Mouse (Mus musculus): Measurements from ENCODE around the gene Dnase1.
A peak's percentile ranks its signal among the peaks of the same experiment; 100 is the strongest.
"Not testable (repeated sequence)": the region's sequence is repeated elsewhere in the genome, so short reads cannot be mapped to it uniquely, and the experiment has no call there.

Dnase1 gene

DNA sequence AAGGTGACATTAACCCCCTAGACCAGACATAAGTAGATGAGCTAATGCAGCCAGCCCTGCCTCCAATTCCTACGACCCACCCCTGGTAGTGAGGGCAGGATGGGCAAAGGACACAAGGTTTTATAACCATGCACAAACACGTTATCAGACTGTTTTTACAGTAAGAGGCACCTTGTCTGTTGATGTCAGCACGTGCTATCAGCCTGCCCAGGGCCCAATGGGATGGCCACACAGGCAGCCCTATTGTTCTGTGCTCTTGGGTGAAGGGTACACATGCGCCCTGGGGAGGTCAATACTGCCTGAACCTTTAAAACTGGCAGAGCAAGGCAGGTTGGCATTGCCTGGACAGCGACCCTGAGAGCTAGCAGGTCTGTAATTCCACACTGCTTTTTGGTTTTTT is at the start of gene Dnase1:
Gene Dnase1 (plus strand): TSS at position 136 of the 400 bp plus-strand sequence.
- no peak for DNase-seq

DNA sequence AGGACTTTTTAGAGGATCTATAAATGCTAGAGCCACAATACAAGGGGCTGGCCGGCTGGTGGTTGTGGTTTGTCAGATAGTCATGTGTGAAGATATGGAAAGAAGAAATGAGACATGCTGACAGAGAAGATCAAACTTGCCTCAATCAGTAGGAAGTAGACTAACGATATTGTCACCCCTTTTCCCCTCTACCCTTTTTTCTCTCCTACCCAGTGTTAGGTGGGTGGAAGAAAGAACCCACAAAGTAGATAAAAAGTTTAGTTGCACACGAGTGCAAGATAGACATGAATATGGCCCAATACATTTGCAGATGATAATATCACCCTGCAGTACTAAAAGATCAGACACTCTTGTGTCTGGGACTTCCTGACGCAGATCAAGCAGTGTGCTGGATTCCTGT is 48.3 kb upstream of the Dnase1 start:
- DNase-seq: no peak

DNA sequence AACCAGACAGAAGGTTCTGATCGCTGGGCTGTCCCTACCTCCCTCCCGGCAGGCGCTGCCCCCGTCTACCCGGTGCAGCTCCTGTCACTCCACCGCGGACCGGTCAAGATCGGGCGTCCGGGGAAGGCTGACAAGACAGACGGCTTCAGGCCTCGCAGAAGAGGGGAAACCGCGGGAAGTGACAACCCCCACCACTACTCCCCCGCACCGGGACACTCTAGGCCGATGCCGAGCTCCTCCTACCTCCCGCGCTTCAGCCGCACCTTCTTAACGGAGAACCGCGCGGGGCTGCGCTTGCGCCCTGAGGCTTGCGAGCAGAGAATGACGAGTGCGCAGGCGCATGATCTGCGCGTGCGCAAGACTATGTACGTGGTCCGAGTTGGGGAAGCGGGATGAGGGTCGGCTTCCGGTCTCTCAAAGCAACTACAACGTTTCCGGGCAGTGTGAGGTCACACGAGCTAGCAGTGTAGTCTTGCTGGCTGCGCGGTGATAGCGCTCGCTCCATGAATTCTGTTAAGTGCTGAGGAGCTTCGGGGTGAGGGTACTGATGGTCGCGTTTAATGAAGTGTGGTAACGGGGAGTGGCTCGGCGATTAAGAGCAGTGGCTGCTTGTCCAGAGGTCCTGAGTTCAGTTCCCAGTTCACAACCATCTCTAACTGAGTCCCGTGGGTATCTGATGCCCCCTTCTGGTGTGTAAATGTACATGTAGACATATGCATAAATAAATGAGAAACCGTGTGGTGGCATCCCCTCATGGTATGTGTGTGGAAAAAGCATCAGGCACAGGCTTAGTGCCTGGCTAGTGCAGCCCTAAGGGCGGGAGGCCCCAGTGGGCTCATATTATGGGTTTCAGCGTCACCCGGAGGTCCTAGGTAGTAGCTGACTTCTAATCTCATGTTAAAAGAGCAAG is 33.0 kb upstream of the Dnase1 start, which contains the start of gene Slx4:
Gene Slx4 (minus strand): TSS at position 282 of the 910 bp plus-strand sequence.
- peak; percentile 96 for DNase-seq

DNA sequence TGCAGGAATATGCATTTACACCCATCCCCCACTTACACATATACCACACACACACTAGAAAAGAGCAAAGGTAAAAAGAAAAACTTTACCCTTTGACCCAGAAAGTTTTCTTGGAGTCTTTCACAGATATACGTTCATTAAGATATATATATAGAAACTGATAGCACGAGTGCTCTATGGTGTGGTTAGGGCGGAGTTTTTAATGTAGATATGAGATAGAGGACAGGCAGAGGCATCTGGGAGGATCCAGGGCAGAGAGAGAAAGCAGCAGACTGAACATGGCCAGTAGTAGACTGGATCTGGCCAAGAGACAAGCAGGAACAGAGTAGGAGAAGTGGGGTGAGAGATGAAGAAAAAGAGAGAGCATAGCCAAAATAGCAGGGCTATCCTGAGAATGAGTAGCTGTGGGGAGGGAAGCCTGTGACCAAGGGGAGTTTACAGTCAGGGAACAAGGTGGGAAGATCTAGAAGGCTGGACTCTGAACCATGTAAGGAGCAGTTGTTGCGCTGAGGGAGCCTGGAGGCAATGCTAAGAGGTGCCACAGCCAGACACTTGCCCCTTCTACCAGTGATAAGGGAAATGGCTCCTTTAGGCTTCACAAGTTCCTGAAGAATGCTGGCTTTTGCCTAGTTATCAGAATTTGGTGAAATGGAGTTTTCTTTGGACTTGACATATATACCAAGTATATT is 23.7 kb upstream of the Dnase1 start:
- DNase-seq: no peak

DNA sequence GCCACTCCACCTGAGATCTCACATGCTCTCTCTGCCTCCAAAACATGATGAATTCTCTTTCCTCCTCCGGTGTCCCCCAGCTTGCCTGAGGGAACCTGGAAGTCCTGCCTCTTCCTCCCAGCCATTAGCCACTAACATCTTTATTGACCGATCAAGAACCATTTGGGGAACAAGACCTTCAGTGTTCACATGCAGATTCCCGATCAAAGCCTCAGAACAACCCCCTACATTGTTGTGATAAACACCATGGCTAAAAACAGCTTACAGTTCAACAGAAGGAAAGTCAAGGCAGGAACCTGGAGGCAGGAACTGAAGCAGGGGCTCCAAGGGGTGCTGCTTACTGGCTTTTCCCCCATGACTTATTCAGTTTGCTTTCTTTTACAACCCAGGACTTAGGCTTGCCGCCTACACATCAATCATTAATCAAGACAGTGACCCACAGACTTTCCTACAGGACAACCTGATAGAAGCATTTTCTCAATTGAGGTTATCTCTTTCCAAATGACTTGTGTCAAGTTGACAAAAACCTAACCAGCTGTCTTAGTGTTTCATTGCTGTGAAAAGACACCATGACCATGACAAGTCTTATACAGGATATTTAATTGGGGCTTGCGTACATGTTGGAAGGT is 22.6 kb upstream of the Dnase1 start:
- no peak for DNase-seq

DNA sequence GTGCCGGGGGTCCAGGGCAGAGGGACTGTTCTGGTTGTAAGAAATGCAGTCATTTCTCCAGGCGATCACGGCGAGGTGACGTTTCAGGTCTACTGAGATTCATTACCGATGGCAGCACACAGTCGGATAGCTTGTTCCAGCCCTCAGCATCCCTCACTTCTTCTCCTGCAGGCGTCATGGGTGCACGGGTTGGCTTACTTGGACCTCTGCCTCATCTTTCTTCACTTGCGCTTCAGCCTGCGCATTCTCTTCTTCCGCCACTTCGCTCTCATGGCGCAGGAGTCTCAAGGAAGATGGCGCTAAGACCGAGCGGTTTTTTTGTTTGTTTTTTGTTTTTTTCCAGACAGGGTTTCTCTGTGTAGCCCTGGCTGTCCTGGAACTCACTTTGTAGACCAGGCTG is 20.0 kb upstream of the Dnase1 start:
- DNase-seq: not testable (repeated sequence)

DNA sequence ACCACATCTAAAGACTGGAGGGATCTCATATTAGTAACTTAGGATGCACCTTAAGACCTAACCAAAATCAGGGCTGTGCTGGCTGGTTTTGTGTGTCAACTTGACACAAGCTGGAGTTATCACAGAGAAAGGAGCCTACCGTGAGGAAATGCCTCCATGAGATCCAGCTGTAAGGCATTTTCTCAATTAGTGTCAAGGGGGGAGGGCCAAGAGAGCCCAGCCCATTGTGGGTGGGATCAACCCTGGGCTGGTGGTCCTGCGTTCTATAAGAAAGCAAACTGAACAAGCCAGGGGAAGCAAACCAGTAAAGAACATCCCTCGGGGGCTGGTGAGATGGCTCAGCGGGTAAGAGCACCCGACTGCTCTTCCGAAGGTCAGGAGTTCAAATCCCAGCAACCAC is 19.3 kb upstream of the Dnase1 start:
- DNase-seq: not testable (repeated sequence)

DNA sequence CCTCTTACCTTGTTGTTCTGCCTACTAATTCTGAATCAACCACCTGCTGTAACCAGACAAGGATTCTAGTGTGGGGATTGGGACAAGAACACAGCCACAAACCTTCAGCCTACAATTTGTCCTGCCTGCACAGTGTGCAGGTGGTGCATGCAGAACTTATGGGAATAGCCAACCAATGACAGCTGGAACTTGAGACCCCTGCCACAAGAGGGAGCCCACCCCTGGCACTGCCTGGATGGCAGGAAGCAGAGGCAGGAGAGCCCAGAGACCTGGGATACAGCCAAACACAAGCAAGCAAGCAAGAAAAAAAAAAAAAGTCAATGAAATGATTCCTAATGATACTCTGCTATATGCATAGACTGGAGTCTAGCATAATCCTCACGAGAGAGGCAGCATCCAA is 15.5 kb upstream of the Dnase1 start:
- DNase-seq: no peak

DNA sequence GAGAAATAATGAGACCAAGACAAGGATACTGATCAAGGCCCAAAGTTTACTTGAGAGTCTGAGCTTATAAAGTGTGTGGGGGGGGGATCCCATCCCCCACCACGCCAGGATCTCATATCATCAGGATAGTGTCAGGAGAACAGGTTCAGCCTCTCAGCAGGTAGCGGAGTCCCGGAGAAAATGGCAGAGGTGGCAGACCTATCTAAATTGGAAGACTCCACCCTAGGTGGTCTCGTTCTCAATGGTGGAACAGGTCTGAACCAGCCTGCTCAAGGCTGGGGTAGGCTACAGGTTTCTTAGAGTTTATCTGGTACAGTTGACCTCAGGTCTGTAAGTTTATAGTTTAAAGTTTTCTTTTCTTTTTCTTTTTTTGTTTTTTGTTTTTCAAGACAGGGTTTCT is 14.0 kb upstream of the Dnase1 start:
- DNase-seq: no peak

DNA sequence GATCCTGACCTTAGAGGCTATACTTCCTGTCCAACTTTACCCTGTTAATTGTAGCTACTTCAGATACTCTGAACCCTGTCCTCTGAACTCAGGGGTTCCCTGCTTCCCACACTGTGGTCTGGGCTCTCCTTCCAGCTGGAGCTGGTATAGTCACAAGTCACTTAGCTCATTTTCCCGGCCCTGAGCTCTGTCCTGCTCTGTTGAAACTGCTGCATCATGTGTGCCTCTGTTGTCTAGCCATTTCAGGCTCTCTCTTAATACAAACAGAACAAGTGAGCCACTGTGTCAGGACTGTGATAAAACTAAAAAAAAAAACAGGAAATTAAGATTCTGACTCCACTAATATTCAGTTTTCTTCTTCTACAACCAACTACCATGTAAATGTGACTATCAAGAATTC is 10.1 kb upstream of the Dnase1 start:
- no peak for DNase-seq

DNA sequence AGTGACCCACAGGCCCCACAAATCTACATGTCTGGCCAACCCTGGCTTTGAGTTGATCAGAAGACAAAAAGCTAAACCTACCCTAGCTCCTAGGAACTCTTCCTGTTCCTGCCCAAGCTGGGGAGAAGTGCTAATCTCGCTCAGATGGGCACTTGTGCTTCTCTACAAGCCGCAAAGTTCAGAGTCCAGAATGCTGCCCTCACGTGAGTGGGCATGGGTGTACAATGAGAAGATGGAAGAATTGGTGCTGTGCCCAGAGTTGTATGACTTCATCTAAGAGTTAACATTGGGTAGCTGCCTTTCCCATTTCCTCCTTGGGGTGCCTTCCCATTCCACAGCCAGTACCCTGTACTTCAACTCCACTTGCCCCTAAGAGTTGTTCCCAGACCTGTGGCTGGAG is 9.5 kb upstream of the Dnase1 start:
- no peak for DNase-seq

DNA sequence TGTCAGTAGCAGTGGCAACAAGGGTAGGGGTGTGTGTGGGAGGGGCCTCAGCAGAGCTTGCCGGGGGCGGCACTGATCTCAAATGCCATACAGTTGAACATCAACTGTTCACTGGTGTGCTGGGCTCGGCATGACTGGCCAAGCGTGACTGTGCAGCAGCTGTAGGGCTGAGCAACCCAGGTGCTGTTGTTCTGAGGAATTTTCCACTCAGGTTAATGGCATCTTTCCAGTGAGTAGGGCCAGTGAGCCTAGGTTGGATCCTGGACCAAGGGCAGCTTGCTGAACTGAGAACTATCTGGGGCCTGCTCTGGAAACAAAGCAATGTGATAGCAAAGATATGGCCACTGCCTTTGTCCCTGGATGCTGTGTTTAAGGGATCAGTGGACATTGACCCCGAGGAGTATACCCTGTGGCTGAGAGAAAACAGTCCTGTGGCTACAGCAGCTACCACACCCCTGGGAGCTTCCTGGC is 7.3 kb upstream of the Dnase1 start:
- DNase-seq: no peak

DNA sequence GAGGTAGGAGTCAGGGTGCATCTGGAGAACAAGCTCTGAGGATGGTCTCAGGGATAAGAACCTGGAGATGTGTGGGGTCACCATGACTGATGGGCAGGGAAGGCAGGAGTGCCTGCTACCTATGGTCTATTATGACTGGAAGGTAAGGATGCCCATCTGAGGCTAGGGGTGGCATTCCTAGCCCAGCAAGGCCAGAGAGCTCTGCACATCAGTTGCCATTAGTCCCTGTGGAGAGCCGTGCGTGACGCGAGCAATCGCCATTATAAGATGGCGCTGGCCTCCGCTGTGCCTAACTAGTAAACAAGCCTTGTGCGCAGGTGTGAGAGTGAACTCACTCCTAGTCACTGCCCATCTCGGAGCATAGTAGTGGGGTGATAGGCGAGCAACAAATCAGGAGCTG is 6.2 kb upstream of the Dnase1 start:
- no peak for DNase-seq

DNA sequence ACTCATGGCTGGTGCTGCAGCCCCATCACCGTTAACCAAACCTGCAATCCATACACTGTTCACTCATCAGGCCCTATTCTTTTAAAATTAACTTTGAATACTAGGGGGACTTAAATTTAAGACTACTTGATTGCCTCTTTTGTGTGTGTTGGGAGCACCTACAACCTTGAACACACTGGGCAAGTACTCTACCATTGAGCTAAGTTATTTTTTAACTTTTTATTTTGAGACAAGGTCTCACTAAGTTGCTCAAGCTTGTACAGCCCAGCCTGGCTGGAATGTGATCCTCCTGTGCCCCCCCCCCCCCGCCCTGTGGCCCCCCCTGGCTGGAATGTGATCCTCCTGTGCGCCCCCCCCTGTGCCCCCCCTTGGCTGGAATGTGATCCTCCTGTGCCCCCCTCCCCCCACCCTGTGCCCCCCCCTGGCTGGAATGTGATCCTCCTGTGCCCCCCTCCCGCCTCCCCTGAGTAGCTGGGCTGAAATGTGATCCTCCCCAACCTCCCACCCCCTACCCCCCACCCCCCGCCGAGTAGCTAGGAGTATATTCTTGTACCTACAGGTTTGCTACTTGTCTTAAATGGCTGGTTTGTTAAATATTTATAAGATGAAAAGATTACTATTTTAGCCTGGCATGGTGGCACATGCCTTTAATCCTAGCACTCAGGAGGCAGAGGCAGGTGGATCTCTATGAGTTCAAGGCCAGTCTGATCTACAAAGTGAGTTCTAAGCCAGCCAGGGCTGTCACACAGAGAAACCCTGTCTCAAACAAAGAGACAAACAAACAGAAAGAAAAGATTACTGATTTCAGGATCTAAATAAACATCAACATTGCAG is 5.1 kb upstream of the Dnase1 start:
- DNase-seq: no peak

DNA sequence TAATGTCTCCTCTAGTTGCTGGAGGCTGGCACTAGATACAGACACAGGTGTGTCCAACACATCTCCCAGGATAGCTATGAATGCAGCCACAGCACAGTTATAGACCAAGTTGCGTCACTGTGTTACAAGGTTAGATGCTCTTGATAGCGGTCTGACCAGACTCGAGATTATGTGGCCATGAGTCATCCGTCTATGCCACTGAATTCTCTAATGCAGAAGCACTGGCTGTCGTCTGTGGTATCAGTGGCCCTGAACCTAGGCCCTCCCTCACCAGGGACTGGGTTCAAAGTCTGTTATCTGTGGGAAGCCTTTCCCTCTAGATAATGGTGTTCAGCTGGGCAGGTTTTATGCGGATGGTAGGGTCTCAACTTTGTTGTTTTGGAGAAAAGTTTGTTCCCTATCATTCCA is 4.4 kb upstream of the Dnase1 start:
- DNase-seq: no peak

DNA sequence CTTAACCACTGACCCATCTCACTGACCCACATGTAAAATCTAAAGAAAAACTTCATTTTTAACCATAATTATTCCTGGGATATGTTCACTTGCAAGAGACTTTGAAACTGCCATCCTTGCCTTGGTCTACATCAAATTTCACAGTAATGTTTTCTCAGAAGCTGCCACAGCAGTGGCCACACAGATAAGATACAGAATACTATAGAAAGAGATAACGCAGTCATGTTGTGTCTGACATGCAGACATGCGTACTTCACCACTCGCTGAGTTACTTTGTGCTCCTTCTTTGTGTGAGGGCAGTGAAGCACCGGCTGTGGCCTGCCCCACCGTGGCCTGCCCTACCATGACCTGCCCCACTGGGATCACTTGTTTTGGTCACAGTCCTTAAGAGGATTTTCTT is 2.8 kb upstream of the Dnase1 start:
- no peak for DNase-seq

DNA sequence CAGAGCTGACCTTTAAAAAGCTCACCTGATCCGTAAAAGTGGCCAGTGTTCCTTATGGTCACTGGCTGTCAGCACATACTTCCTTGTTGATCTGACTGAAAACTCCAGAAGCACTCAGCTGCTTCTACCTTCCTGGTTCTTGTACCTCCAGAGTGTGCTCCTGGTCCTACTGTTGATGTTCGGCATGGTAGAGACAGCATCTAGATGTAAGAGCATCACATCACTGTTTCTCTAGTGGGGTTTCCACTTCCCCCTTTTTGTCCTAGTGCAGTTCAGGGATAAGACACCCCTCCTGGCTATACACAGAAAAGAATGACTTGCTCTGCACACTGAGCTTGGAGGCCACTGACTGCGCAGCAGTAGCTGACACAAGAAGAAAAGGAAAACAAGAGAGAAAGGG is 2.3 kb upstream of the Dnase1 start:
- no peak for DNase-seq

DNA sequence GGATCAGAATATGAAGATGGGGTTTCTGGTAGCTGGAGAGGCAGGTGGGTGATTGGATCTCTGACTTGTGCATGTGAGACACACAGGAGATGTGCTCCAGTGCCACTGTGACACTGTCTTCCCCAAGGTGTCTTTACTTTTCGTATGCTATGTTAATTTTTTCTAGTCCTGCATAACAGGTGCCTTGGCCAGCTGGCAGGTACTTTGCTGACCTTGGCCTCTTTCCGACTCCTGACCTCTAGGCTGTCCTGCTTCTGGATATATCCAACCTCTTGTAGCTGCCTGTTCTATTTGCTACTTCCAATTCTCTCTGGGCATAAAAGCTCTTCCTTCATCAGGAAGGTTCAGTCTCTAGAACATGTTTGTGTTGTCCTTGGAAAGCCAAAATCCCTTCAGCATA is 1.2 kb upstream of the Dnase1 start:
- DNase-seq: no peak

DNA sequence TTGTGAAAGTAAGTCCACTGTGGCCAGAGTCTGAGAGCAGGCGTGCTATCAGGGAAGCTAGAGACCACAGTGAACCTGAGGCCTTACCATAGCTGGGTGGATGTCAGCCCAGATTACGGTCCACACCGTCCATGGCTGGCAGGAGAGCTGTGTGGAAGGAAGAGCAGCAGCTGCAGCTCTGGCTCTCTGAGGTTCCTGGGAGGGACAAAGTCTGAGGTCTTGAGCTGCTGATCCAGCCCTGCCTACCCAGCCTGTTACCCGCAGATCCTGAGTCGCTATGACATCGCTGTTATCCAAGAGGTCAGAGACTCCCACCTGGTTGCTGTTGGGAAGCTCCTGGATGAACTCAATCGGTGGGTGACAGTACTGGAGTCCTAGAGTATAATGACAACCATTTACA is 948 bp downstream of the Dnase1 start:
- DNase-seq: no peak

DNA sequence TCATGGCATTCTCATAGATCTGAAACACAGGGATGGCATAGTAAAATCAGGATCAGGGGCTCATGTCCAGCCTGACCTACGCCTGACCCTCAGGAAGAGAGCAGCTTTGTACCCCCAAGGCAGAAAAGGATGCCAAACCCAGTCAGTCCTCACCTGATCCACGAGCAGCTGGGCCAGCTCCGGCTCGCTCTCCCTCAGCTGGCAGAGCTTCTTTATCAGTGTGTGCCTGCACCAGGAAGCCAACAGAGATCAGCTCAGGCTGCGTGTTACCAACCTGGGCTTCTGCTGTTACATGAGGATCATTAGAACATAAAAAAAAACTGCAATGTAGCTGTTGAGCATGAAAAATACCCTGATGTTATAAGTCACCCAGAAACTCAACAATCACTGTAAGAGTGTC is 3.5 kb downstream of the Dnase1 start:
- DNase-seq: no peak

DNA sequence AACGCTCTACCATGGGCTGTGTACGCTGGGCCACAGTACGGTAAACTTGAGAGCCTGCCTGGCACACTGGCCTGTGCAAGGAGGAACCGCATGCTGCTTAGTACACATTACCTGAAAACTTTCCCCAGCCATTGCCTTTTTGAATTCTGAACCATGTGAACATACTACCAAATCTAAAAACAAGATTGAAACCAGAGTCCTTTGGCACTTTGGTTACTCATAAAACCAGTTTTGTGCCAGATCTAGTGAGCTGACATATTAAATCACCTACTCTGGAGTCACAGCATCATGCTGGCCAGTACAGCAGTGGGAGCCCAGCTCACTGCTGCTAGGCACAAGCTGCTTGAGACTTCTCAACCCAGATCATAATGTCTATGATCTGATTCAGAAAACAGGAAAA is 4.9 kb downstream of the Dnase1 start:
- no peak for DNase-seq

DNA sequence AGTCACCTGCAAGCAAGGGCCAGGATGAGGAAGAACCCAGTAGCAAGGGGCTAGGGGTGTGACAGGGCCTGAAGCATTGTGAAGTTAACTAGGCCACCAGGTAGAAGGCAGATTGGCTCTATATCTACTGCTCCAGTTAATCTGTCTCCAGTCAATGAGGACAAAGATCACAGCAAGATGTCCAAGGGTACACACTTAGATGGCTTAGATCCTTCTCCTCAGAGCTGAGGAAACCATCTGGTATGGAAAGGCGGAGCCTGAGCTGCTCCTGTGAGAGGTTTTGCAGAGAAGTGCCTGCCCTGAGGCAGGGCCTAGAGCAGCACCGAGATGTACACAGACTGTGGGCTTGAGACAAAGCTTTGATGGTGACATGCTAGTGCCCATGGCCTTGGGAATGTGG is 7.4 kb downstream of the Dnase1 start:
- DNase-seq: no peak

DNA sequence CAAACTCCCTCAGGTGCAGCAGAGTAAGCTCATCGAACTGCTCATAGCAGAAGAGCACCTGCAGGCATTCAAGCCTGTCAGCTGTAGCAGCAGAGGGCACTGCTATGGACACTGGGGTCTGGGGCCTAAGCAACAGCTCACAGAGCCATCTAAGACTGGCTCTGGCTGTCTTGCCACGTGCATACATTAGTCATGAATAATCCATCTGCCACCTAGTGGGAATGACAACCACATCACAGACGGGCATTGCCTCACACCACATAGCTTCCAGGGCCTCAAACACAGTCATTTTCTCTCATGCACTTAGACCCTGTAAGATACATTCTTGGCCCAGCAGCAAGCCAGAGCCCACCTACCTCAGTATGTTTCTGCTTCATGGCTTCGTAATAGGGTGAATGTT is 8.8 kb downstream of the Dnase1 start:
- no peak for DNase-seq
